Mouse (Mus musculus) hindbrain, embryonic 13.5 days (tissue): ENCODE results near the gene Trpv4. TPM values are rescaled to one million over a fixed set of nuclear protein-coding genes. Genes with fewer than 3 reads are reported as not detected.

ENCODE experiments used
- ATAC-seq: fragments of 200-750 bp; cut with Nextera tagmentation; 2 replicates; pipeline ENCODE4 v1.8.0; 2017; ENCODE audit warnings: moderate TSS enrichment; ENCODE audit not compliant: low FRiP score
- H3K27ac ChIP-seq: fragments of 300-500 bp; sonication (generic); 2 replicates; pipeline ENCODE4 v1.5.1; 2015; ENCODE audit warnings: inconsistent platforms, mild to moderate bottlenecking, moderate library complexity
- H3K27me3 ChIP-seq: fragments of 300-500 bp; sonication (generic); 2 replicates; pipeline ENCODE4 v1.6.1; 2015; ENCODE audit warnings: mild to moderate bottlenecking, inconsistent platforms
- H3K36me3 ChIP-seq: fragments of 300-500 bp; sonication (generic); 2 replicates; pipeline ENCODE4 v1.6.1; 2015; ENCODE audit warnings: mild to moderate bottlenecking, inconsistent platforms
- H3K4me1 ChIP-seq: fragments of 300-500 bp; sonication (generic); replicated peaks from 2 replicates; pipeline ENCODE4 v1.6.1; 2015; ENCODE audit warnings: inconsistent platforms
- H3K4me2 ChIP-seq: fragments of 300-500 bp; sonication (generic); 2 replicates; pipeline ENCODE4 v1.6.1; 2015; ENCODE audit warnings: inconsistent platforms, mild to moderate bottlenecking, moderate library complexity
- H3K4me3 ChIP-seq: fragments of 300-500 bp; sonication (generic); 2 replicates; pipeline ENCODE4 v1.5.1; 2015; ENCODE audit warnings: mild to moderate bottlenecking, inconsistent platforms
- H3K9ac ChIP-seq: fragments of 300-500 bp; sonication (generic); 2 replicates; pipeline ENCODE4 v1.6.1; 2015; ENCODE audit warnings: mild to moderate bottlenecking, inconsistent platforms
- H3K9me3 ChIP-seq: fragments of 300-500 bp; sonication (generic); 2 replicates; pipeline ENCODE4 v1.6.1; 2016; ENCODE audit warnings: inconsistent platforms
- WGBS: fragments of 180-500 bp; shearing (Covaris S2); methylation state at CpG from one replicate; pipeline ENCODE4 v1.1.7; 2015; 5-methylcytosine and 5-hydroxymethylcytosine counted together
- polyA plus RNA-seq: library from polyadenylated mRNA; unstranded; fragments of >200 nt; fragmentation: Nextera tagmentation; extraction: Ambion mirVana; gene quantifications from 2 replicates; pipeline ENCODE4 v1.2.1, GENCODE M21; 2015

Gene Trpv4
- polyA plus RNA-seq, 1 experiment from 2014 or later = 0.65 TPM

DNA sequence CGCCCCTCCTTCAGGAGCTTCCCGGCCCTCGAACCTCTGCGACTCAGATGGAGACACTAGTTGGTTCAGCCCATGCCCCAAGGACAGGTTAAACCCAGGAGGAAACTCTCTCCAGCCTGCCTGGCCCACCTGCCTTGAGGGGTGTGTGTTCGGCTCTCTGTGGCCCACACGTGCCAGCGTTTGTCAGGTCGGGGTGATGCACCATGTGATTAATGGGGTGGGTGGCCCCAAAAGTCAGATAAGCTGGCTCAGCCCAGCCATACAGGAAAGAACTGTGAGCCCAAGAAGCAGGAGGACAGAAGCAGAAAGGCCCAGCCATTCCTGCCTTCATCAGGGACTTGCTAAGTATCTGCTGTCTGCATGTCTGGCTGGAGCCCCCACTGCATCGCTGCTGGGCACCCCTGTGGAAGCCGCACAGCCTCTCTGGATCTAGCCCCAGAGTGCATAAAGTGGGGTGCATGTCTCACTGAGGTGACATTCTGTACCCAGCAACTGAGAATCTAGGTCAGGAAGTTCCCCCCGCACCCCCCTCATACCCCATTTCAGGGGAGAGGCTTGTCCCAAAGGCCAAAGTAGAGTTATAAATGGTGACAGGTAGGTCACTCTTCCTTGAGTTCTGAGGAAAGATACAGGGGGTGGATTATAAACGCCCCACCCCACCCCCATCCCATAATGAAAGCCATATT is 74.6 kb downstream of the Trpv4 start:
- Histone ChIP-seq H3K4me1 (peaks cover 86% of the 10 kb centered on the region), H3K27ac (peak overlapping the region; percentile 79), H3K9me3 (no peaks in the 10 kb centered on the region), H3K4me3 (no peak overlapping the region), H3K36me3 (no peaks in the 10 kb centered on the region), H3K9ac (peak overlapping the region; percentile 55; the same call in 1 of the 2 replicates), H3K27me3 (0 out of 2 replicates have a peak, but pooled peaks cover 5% of the 10 kb centered on the region), H3K4me2 (no peak overlapping the region)
- no peak for ATAC-seq
- 75% methylated on average over 12 of the region's 12 CpGs for WGBS

GRCm38 (mm10) chr5:114583046-114583445 is 75.2 kb downstream of the Trpv4 start:
- Histone ChIP-seq H3K9ac (no peak overlapping the region), H3K27me3 (0 out of 2 replicates have a peak, but pooled peaks cover 5% of the 10 kb centered on the region), H3K36me3 (no peaks in the 10 kb centered on the region), H3K4me2 (no peak overlapping the region), H3K9me3 (no peaks in the 10 kb centered on the region), H3K4me1 (peaks cover 86% of the 10 kb centered on the region), H3K4me3 (no peak overlapping the region), H3K27ac (no peak overlapping the region)
- no peak for ATAC-seq
- WGBS = 73% methylated on average over 3 of the region's 3 CpGs

GRCm38 (mm10) chr5:114581486-114581885 is 76.7 kb downstream of the Trpv4 start:
- ATAC-seq = no peak
- Histone ChIP-seq H3K4me1 (peaks cover 93% of the 10 kb centered on the region), H3K27ac (peak overlapping the region; percentile 70), H3K9me3 (no peaks in the 10 kb centered on the region), H3K36me3 (no peaks in the 10 kb centered on the region), H3K27me3 (0 out of 2 replicates have a peak, but pooled peaks cover 3% of the 10 kb centered on the region), H3K9ac (peak overlapping the region; percentile 49; the same call in 1 of the 2 replicates), H3K4me2 (no peak overlapping the region), H3K4me3 (no peak overlapping the region)
- 56% methylated on average over 12 of the region's 12 CpGs for WGBS

- Histone ChIP-seq H3K4me3 (no peak overlapping the region), H3K27ac (no peak overlapping the region), H3K27me3 (0 out of 2 replicates have a peak, but pooled peaks cover 3% of the 10 kb centered on the region), H3K9me3 (no peaks in the 10 kb centered on the region), H3K9ac (0 out of 2 replicates have a peak overlapping the region, but pooled peaks have one; percentile 4), H3K4me2 (no peak overlapping the region), H3K4me1 (peaks cover 93% of the 10 kb centered on the region), H3K36me3 (no peaks in the 10 kb centered on the region)
- no peak for ATAC-seq
- WGBS = 46% methylated on average over 8 of the region's 8 CpGs
Measured at GRCm38 (mm10) chr5:114579714-114580357, 78.4 kb downstream of the Trpv4 start.

DNA sequence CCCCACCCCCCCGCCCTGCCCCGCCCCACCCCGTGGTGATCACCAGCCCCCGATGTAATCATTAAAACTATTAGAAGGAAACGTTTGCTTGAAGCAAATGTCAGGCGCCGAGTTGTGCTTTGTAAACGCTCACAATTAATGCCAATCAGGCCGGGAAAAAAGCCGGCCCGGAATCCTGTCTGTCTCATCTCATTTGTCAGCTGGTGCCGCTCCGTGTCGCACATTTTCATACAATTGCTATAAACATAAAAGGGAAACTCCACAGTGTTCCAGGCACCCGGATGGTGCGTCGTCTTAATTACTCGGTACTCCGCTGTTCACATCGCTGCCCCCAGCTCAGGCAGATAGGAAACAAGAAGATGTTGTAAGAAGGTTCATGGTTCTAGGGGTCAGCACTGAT is 79.9 kb downstream of the Trpv4 start:
- no peak overlapping the region for H3K4me2 ChIP-seq
- 25% methylated on average over 20 of the region's 20 CpGs for WGBS
- H3K9me3 ChIP-seq = no peaks in the 10 kb centered on the region
- no peaks in the 10 kb centered on the region for H3K36me3 ChIP-seq
- no peak overlapping the region for H3K9ac ChIP-seq
- no peak overlapping the region for H3K4me3 ChIP-seq
- H3K4me1 ChIP-seq = peaks cover 93% of the 10 kb centered on the region
- H3K27ac ChIP-seq = peak overlapping the region; percentile 52
- 0 out of 2 replicates have a peak, but pooled peaks cover 1% of the 10 kb centered on the region for H3K27me3 ChIP-seq
- ATAC-seq = no peak

GRCm38 (mm10) chr5:114575986-114576605 is 82.1 kb downstream of the Trpv4 start:
- H3K27ac ChIP-seq = peak overlapping the region; percentile 69
- H3K9me3 ChIP-seq = no peaks in the 10 kb centered on the region
- WGBS = 68% methylated on average over 16 of the region's 16 CpGs
- H3K4me3 ChIP-seq = no peak overlapping the region
- no peaks in the 10 kb centered on the region for H3K36me3 ChIP-seq
- no peak for ATAC-seq
- H3K9ac ChIP-seq = peak overlapping the region; percentile 63; the same call in 1 of the 2 replicates
- H3K27me3 ChIP-seq = no peaks in the 10 kb centered on the region
- peaks cover 94% of the 10 kb centered on the region for H3K4me1 ChIP-seq
- peak overlapping the region; percentile 11; the same call in 1 of the 2 replicates for H3K4me2 ChIP-seq

- peaks cover 95% of the 10 kb centered on the region for H3K4me1 ChIP-seq
- peak overlapping the region; percentile 81 for H3K4me2 ChIP-seq
- no peaks in the 10 kb centered on the region for H3K9me3 ChIP-seq
- H3K9ac ChIP-seq = peak overlapping the region; percentile 63
- H3K27me3 ChIP-seq = no peaks in the 10 kb centered on the region
- H3K4me3 ChIP-seq = no peak overlapping the region
- H3K36me3 ChIP-seq = no peaks in the 10 kb centered on the region
- 67% methylated on average over 7 of the region's 7 CpGs for WGBS
- no peak for ATAC-seq
- peak overlapping the region; percentile 69 for H3K27ac ChIP-seq
Measured at GRCm38 (mm10) chr5:114575530-114575929, 82.7 kb downstream of the Trpv4 start.

DNA sequence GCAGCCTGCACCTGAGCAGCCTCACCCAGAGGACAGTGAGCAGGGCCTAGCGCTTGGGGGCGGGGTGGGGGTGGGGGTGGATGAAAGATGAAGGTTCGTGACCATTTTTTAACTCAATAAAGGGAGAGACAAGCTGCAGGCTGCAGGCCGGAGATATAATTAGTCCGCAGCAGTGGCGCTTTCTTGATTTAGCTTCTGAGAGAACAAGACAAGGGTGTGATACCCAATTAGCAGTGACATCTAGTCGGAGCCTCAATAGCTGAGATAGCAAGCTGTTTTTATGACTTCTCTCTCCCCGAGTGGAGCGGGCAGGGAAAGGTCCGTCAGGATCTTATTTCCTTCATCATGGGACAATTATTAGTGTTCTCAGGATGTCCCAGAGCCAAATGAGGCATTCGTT is 83.2 kb downstream of the Trpv4 start:
- peaks cover 96% of the 10 kb centered on the region for H3K4me1 ChIP-seq
- 26% methylated on average over 11 of the region's 11 CpGs for WGBS
- ATAC-seq = no peak
- peak overlapping the region; percentile 14 for H3K4me3 ChIP-seq
- no peaks in the 10 kb centered on the region for H3K36me3 ChIP-seq
- H3K9ac ChIP-seq = peak overlapping the region; percentile 63
- peak overlapping the region; percentile 81 for H3K4me2 ChIP-seq
- peak overlapping the region; percentile 69 for H3K27ac ChIP-seq
- H3K27me3 ChIP-seq = no peaks in the 10 kb centered on the region
- H3K9me3 ChIP-seq = no peaks in the 10 kb centered on the region

DNA sequence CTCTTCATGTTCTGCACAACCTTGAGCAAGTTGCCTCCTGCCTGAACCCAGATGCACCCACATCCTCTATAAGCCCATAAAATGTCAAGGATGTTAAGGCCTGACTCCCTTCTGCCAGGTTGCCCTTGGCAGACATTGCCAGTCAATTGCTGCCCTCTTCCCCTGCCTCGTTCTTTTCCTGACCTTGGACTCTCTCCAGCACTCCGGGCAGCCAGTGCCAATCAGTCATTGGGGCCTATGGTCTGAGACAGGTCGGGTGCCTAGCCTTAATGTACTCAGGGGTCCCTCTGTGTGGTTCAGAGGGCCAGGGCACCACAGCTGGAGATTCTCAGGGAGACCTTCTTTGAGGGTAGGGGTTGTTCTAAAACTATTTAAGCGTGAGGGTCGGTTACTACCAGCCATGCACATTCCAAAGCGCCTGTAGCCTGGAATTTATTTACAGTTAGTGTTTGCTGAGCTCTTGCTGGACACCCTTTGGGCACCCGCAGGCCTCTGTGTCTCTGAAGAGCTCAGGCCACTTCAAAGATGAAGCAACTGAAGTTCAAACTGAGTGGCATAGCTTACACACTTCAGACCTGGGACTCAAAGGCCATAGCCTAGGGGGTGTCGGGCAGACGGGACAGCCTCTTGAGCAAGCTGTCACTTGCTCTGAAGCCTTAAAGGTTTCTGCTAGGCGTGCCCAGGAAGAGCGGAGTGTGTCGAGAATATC is 84.1 kb downstream of the Trpv4 start:
- H3K27me3 ChIP-seq = no peaks in the 10 kb centered on the region
- no peaks in the 10 kb centered on the region for H3K36me3 ChIP-seq
- no peak for ATAC-seq
- H3K4me1 ChIP-seq = peaks cover 96% of the 10 kb centered on the region
- peak overlapping the region; percentile 81 for H3K4me2 ChIP-seq
- WGBS = 61% methylated on average over 12 of the region's 12 CpGs
- no peak overlapping the region for H3K9ac ChIP-seq
- peak overlapping the region; percentile 69; the same call in 1 of the 2 replicates for H3K27ac ChIP-seq
- H3K9me3 ChIP-seq = no peaks in the 10 kb centered on the region
- peak overlapping the region; percentile 14; the same call in 1 of the 2 replicates for H3K4me3 ChIP-seq

DNA sequence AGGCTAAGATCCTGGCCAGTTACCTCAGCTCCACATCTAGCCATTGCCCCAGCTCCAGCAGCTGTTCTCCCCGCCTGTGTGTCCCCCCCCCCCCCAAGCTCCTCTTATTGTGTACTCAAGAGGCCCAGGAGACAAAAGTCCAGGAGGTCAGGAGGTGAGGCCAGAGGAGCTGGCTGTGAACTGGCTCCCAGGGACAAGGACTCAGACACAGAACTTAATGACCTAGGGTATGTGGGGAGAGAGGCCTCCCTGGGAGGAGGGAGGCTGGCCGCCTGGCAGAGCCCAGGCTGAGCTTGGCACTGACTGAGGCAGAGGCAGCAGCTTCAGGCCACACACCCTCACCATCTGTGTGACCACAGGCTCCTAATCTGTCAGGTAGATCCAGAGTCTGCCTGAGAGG is 85.2 kb downstream of the Trpv4 start:
- no peaks in the 10 kb centered on the region for H3K9me3 ChIP-seq
- no peaks in the 10 kb centered on the region for H3K27me3 ChIP-seq
- no peak for ATAC-seq
- peak overlapping the region; percentile 93; the same call in 1 of the 2 replicates for H3K27ac ChIP-seq
- 8% methylated on average over 2 of the region's 2 CpGs for WGBS
- H3K4me1 ChIP-seq = peaks cover 97% of the 10 kb centered on the region
- H3K36me3 ChIP-seq = no peaks in the 10 kb centered on the region
- H3K4me2 ChIP-seq = peak overlapping the region; percentile 81
- peak overlapping the region; percentile 58; the same call in 1 of the 2 replicates for H3K9ac ChIP-seq
- peak overlapping the region; percentile 82; the same call in 1 of the 2 replicates for H3K4me3 ChIP-seq
